Mouse (Mus musculus) lung, postnatal 0 days (tissue): ENCODE results near the gene Olfr187. TPM values are rescaled to one million over a fixed set of nuclear protein-coding genes. Genes with fewer than 3 reads are reported as not detected.

Source experiments
- ATAC-seq: fragments of 200-750 bp; cut with Nextera tagmentation; 2 replicates; pipeline ENCODE4 v1.8.0; 2017; ENCODE audit warnings: moderate library complexity
- DNase-seq: peaks from one replicate; pipeline ENCODE4 v3.0.0-alpha.2; 2016; ENCODE audit warnings: low spot score
- H3K27ac ChIP-seq: fragments of 300-500 bp; sonication (generic); 2 replicates; pipeline ENCODE4 v1.5.1; 2014; ENCODE audit warnings: antibody characterized with exemption, mild to moderate bottlenecking, low read length, mixed read lengths
- H3K27me3 ChIP-seq: fragments of 300-500 bp; sonication (generic); replicated peaks from 2 replicates; pipeline ENCODE4 v1.6.1; 2014; ENCODE audit warnings: low read length, mixed read lengths; ENCODE audit not compliant: insufficient read depth
- H3K36me3 ChIP-seq: fragments of 300-500 bp; sonication (generic); 2 replicates; pipeline ENCODE4 v1.6.1; 2014; ENCODE audit warnings: low read length, mixed read lengths; ENCODE audit not compliant: insufficient read depth
- H3K4me1 ChIP-seq: fragments of 300-500 bp; sonication (generic); 2 replicates; pipeline ENCODE4 v1.6.1; 2014; ENCODE audit warnings: antibody characterized with exemption, low read depth, low read length, mixed read lengths; ENCODE audit not compliant: insufficient read depth
- H3K4me2 ChIP-seq: fragments of 300-500 bp; sonication (generic); replicated peaks from 2 replicates; pipeline ENCODE4 v1.6.1; 2014; ENCODE audit warnings: low read depth, mild to moderate bottlenecking, low read length, moderate library complexity, mixed read lengths
- H3K4me3 ChIP-seq: fragments of 300-500 bp; sonication (generic); 2 replicates; pipeline ENCODE4 v1.5.1; 2014; ENCODE audit warnings: low read depth, low read length
- H3K9ac ChIP-seq: fragments of 300-500 bp; sonication (generic); replicated peaks from 2 replicates; pipeline ENCODE4 v1.6.1; 2014; ENCODE audit warnings: low read depth, mild to moderate bottlenecking
- H3K9me3 ChIP-seq: fragments of 300-500 bp; sonication (generic); 2 replicates; pipeline ENCODE4 v1.6.1; 2016; ENCODE audit warnings: low read length, mixed read lengths
- CTCF ChIP-seq: IDR thresholded peaks from 2 replicates; pipeline ENCODE4 v1.5.1; 2016; ENCODE audit warnings: antibody characterized with exemption, mild to moderate bottlenecking
- EP300 ChIP-seq: IDR thresholded peaks from 2 replicates; pipeline ENCODE4 v1.6.1; 2016; ENCODE audit warnings: antibody characterized with exemption, mild to moderate bottlenecking, control low read depth
- WGBS: fragments of 180-500 bp; shearing (Covaris S2); extraction: QIAGEN DNeasy Blood & Tissue Kit; methylation state at CpG from one replicate; pipeline ENCODE4 v1.1.7; 2014; 5-methylcytosine and 5-hydroxymethylcytosine counted together
- polyA plus RNA-seq: library from polyadenylated mRNA; unstranded; fragments of >200 nt; fragmentation: Nextera tagmentation; extraction: Ambion mirVana; gene quantifications from 2 replicates; pipeline ENCODE4 v1.2.1, GENCODE M21; 2015

Gene Olfr187
- polyA plus RNA-seq, 1 experiment from 2014 or later: not detected

DNA sequence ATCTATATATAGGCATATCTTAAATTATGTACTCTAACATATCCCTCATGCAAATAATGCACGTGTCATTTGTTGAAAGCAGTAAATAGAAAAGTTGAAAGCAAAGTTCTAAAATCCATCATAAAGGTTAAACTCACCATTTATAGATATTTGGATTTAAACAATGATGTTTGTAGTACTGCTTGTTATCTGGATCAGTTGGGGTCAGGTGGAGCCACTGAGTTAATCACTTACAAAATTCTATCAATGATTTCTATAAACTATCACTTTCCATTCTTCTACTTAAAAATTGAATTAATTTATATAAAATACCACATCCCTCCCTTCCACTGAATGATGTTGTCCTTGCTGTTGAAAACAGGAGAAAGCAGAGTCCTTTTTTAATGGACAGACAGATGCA is 9.3 kb upstream of the Olfr187 start:
- no peak overlapping the region for H3K9ac ChIP-seq
- no peaks in the 10 kb centered on the region for H3K36me3 ChIP-seq
- TF ChIP-seq CTCF: no peak
- TF ChIP-seq EP300: no peak
- no peaks in the 10 kb centered on the region for H3K27me3 ChIP-seq
- no peaks in the 10 kb centered on the region for H3K4me1 ChIP-seq
- H3K4me2 ChIP-seq: no peak overlapping the region
- no peaks in the 10 kb centered on the region for H3K9me3 ChIP-seq
- H3K4me3 ChIP-seq: no peak overlapping the region
- DNase-seq (no peak), ATAC-seq (no peak)
- WGBS: 63% methylated on average over 1 of the region's 1 CpGs
- no peak overlapping the region for H3K27ac ChIP-seq

GRCm38 (mm10) chr16:59047579-59047978 is 8.0 kb upstream of the Olfr187 start:
- no peak for ATAC-seq
- 50% methylated on average over 4 of the region's 4 CpGs for whole genome bisulfite sequencing
- Histone ChIP-seq H3K9ac (no peak overlapping the region), H3K4me3 (no peak overlapping the region), H3K27ac (no peak overlapping the region), H3K4me2 (no peak overlapping the region), H3K27me3 (no peaks in the 10 kb centered on the region), H3K36me3 (no peaks in the 10 kb centered on the region), H3K4me1 (no peaks in the 10 kb centered on the region), H3K9me3 (no peaks in the 10 kb centered on the region)
- TF ChIP-seq EP300: no peak
- no peak for TF ChIP-seq CTCF
- DNase-seq: no peak

DNA sequence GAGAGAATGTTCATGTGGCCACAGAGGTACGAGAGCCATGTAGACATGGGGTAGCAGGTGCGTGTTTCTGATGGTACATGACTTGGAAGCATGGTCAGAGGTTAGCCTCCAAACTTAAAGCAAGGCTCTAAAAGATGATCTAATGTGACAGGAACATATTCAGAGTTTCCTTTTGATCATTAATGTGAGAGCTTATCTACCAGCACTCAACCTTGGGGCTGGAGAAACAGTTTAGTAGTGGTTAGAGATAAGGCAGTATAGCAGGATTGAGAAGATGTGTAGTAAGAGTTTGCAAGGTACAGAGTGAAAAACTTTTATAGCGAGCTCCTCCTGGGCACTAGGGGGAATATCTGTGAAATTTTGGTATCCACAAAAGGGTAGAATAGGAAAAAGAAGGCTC is 6.3 kb upstream of the Olfr187 start:
- Histone ChIP-seq H3K27me3 (no peaks in the 10 kb centered on the region), H3K4me1 (no peaks in the 10 kb centered on the region), H3K4me3 (no peak overlapping the region), H3K27ac (no peak overlapping the region), H3K36me3 (no peaks in the 10 kb centered on the region), H3K9ac (no peak overlapping the region), H3K9me3 (no peaks in the 10 kb centered on the region), H3K4me2 (no peak overlapping the region)
- DNase-seq (no peak), ATAC-seq (no peak)
- 74% methylated on average over 3 of the region's 3 CpGs for WGBS
- TF ChIP-seq EP300 (no peak), CTCF (no peak)

DNA sequence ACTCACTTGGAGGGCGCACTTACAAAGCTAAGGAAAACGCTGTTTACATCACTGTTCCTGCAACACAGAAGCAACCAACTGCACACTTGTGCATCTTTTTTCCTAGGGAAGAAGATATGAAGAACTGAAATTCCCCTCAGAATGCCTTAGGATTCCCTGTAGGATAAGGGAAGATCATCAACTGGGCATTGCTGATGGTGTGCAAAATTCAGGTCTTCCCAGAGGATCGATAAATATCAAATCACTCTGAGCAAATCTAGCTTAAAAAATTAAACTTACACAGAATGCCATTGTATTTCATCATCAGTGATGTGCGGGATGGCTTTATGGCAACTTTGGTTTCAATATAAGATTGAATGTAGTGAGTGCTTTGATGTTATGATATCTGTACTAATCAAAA is 9.4 kb downstream of the Olfr187 start, which contains the start of gene Olfr186:
Olfr186 (minus strand) TSS at position 101 of the 400 bp plus-strand sequence.
- Histone ChIP-seq H3K9ac (no peak within 1 kb of the TSS), H3K27ac (no peak within 1 kb of the TSS), H3K4me2 (no peak within 1 kb of the TSS), H3K27me3 (no peaks in the 10 kb centered on the region), H3K4me1 (no peaks in the 10 kb centered on the region), H3K4me3 (no peak within 1 kb of the TSS), H3K36me3 (no peaks in the 10 kb centered on the region), H3K9me3 (no peaks in the 10 kb centered on the region)
- TF ChIP-seq CTCF (no peak), EP300 (no peak)
- DNase-seq (no peak), ATAC-seq (no peak)
- WGBS: 88% methylated on average over 4 of the region's 4 CpGs

DNA sequence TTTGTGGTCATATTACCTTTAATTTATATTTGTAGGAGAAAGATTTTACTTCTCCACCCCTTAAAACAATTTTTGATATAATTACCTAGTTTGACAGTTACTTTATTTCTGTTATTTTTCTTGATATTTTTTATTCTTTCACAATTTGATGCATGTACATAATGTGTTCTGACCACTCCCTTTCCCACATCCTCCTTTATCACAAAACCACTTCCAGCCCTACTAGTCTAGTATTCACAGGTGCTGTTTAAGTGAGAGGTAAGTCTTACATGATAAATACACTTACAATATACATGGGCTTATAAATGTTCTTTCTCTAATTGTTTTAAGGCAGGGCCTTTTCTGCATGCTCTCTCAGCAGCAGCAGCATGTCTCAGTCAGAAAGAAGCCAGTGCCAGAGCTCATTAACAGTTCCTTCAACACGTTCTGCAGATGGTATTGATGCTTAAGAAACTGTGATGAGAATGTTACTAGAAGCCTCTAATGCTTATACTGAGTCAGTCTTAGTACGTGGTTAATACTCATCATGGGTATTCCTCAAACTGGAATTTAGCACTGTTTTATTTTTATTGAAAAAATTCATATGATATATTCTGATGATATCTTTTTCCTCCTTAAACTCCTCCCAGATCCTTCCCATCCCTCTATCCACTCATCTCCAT is 26.1 kb downstream of the Olfr187 start:
- Histone ChIP-seq H3K9ac (no peak overlapping the region), H3K4me3 (no peak overlapping the region), H3K4me2 (no peak overlapping the region), H3K4me1 (no peaks in the 10 kb centered on the region), H3K9me3 (no peaks in the 10 kb centered on the region), H3K27me3 (no peaks in the 10 kb centered on the region), H3K27ac (no peak overlapping the region), H3K36me3 (no peaks in the 10 kb centered on the region)
- ATAC-seq (no peak), DNase-seq (no peak)
- no peak for TF ChIP-seq CTCF
- TF ChIP-seq EP300: no peak
- WGBS: 52% methylated on average over 2 of the region's 2 CpGs

DNA sequence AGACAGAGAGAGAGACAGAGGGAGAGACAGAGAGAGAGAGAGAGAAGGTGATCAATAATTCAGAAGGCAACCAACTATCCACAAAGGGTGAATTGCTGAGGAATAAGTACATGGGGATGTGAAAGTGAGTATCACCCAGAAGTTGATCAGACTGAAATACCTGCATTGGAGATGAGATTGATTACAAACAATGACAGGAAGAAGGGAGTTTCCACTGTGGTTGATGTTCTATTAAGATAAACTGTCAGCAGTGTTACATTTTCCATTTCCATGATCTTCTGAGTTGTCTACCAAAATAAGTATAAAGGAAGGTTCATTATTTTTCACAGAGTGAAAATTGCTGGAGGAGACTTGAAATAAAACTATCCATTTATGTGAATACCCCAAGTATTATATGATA is 32.4 kb downstream of the Olfr187 start:
- DNase-seq (no peak), ATAC-seq (no peak)
- TF ChIP-seq CTCF (no peak), EP300 (no peak)
- Histone ChIP-seq H3K9ac (no peak overlapping the region), H3K36me3 (no peaks in the 10 kb centered on the region), H3K27me3 (no peaks in the 10 kb centered on the region), H3K4me1 (no peaks in the 10 kb centered on the region), H3K4me2 (no peak overlapping the region), H3K27ac (no peak overlapping the region), H3K9me3 (no peaks in the 10 kb centered on the region), H3K4me3 (no peak overlapping the region)

- H3K27me3 ChIP-seq: no peaks in the 10 kb centered on the region
- no peak within 1 kb of the TSS for H3K27ac ChIP-seq
- no peak for ATAC-seq
- no peak for TF ChIP-seq CTCF
- TF ChIP-seq EP300: no peak
- H3K9me3 ChIP-seq: no peaks in the 10 kb centered on the region
- no peak within 1 kb of the TSS for H3K4me3 ChIP-seq
- H3K9ac ChIP-seq: no peak within 1 kb of the TSS
- no peak for DNase-seq
- H3K4me2 ChIP-seq: no peak within 1 kb of the TSS
- WGBS: 69% methylated on average over 2 of the region's 2 CpGs
- no peaks in the 10 kb centered on the region for H3K36me3 ChIP-seq
- no peaks in the 10 kb centered on the region for H3K4me1 ChIP-seq
Observed at GRCm38 (mm10) chr16:58995057-58995456, 44.5 kb downstream of the Olfr187 start, which contains the start of gene Olfr183. TSS of gene Olfr183 (plus strand) at chr16:58995357.

Other genes with a start within 250 kb of the Olfr187 start
- gene Olfr173, start 239.5 kb downstream of the Olfr187 start, polyA plus RNA-seq: not detected in 2 replicates
- gene Olfr175-ps1, start 213.0 kb downstream of the Olfr187 start, polyA plus RNA-seq: not detected in 2 replicates
- not detected in 2 replicates for gene Olfr177, start 165.0 kb downstream of the Olfr187 start, polyA plus RNA-seq
- not detected in 2 replicates for gene Olfr178, start 147.7 kb downstream of the Olfr187 start, polyA plus RNA-seq
- not detected in 2 replicates for gene Olfr181, start 111.0 kb downstream of the Olfr187 start, polyA plus RNA-seq
- gene Olfr180, start 110.4 kb downstream of the Olfr187 start, polyA plus RNA-seq: not detected in 2 replicates
- not detected in 2 replicates for gene Olfr183, start 44.4 kb downstream of the Olfr187 start, polyA plus RNA-seq
- gene Olfr186, start 9.5 kb downstream of the Olfr187 start, polyA plus RNA-seq: not detected in 2 replicates
- not detected in 2 replicates for gene Olfr190, start 38.2 kb upstream of the Olfr187 start, polyA plus RNA-seq
- not detected in 2 replicates for gene Olfr191, start 50.1 kb upstream of the Olfr187 start, polyA plus RNA-seq
- gene Olfr193, start 72.1 kb upstream of the Olfr187 start, polyA plus RNA-seq: not detected in 2 replicates
- gene Olfr194, start 81.3 kb upstream of the Olfr187 start, polyA plus RNA-seq: not detected in 2 replicates
- gene Olfr195, start 107.3 kb upstream of the Olfr187 start, polyA plus RNA-seq: not detected in 2 replicates
- not detected in 2 replicates for gene Olfr196, start 130.7 kb upstream of the Olfr187 start, polyA plus RNA-seq
- gene Olfr198, start 163.8 kb upstream of the Olfr187 start, polyA plus RNA-seq: not detected in 2 replicates
- not detected in 2 replicates for gene Olfr199, start 180.0 kb upstream of the Olfr187 start, polyA plus RNA-seq
- not detected in 2 replicates for gene Olfr201, start 232.9 kb upstream of the Olfr187 start, polyA plus RNA-seq
- gene Olfr202, start 247.0 kb upstream of the Olfr187 start, polyA plus RNA-seq: not detected in 2 replicates